Mouse (Mus musculus) heart, postnatal 10 days (tissue): Measurements from ENCODE around the gene Mxd3. TPM values are rescaled to one million over a fixed set of nuclear protein-coding genes. Genes with fewer than 3 reads are reported as not detected.

Experiments
- DNase-seq, 2 experiments: peaks; one replicate each; pipeline ENCODE4 v3.0.0; 2021
- intact Hi-C: fragments of 180-260 bp; cut with DNase I; formaldehyde crosslinking; loops from one replicate; pipeline ENCODE4 v1.15.1; 2025
- total RNA-seq, 2 experiments: library from RNA; stranded (reverse); gene quantifications; 2 replicates each; pipeline ENCODE4 v1.2.3; 2021

Gene Mxd3
- 1 to 10 TPM; 7.0 to 7.3 TPM for total RNA-seq

DNA sequence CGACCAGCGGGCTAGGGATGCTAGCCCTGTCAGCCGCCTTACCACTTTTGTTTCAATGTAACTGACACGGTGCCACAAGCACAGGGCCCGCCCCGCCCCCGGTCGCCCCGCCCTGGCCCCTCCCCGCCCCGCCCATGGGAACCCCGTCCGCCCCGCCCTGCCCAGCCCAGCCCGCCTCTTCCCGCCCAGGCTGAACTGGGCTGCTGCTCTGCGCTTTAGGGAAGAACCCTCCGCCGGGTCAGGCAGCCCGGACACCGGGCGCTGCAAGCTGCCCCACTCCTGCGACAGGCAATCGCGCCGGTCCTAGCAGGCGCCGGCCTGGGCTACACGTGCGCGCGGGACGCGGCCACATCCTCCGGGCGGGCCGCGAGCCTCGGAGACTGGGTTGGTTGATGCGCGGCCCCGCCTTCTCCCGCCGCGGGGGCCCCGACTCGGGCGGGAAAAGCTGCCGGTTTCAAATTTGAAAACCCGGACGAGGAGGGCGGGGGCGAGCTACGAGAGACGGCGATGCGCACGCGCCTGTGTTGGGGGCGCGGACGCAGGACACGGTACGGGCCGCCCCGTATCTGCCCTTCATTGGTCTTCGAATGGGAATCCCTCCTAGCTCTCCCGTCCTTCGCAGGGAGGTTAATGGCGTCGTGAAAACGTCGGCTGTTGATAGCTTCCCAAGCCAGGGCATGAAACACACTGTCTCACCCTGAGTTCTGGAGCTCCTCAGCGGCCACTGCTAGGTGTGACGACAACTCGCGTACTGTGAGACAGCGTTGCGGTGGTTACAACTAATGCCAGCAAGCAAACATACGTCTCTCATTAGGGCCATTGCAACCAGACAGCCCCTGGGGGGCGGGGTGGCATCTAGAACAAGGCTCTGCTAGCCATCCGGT lies at the start of gene Mxd3:
Mxd3 (minus strand) TSS at position 141 of the 884 bp plus-strand sequence.
- peak; percentile 89 to 90 for DNase-seq
- intact Hi-C loops = loop anchor here (2.0 kb wide), 1 partner anchor 31 kb away; no protein-coding TSS in a partner anchor

DNA sequence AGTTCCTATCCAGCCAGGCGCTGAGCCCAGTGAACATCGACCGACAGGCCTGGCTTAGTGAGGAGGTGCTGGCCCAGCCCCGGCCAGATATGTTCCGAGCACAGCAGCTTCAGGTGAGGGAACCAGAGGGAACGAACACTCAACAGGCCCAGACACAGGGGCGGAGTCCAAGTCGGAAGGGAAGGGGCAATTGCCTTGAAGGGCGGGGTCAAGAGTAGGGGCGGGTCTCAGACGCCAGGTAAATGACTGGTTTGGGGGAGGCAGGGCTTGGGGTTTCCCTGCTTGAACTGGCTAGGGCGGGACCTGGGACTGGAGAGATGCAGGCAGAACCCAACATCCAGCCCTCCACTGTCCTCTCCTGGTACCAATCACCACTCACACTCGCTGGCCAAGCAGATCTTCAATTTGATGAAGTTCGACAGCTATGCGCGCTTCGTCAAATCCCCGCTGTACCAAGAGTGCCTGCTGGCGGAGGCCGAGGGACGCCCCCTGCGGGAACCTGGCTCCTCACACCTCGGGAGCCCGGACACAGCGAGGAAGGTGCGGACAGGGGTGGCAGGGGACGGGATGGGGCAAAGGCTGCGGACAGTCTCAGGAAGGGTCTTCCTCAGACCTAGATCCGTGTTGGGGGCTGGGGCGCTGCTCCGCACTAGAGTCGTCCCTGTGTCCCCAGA lies 49.4 kb upstream of the Mxd3 start:
- intact Hi-C loops = no loop called here
- DNase-seq = no peak

DNA sequence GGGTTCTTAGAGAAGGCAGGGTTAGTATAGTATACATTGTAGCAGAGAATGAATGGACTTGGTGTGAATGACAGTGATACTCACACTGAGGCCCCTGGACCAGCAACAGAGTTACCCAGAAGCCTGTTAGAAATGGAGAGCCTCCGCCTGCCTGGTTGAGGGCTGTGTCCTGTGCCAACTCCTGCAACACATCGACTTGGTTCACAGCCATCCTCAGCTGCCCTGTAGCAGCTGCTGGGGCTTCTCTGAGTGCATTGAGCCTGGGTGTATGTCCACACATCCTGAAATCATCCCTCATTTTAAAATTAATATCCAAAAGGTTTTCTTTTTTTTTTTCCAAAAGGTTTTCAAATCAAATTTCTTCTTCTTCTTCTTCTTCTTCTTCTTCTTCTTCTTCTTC lies 46.3 kb upstream of the Mxd3 start:
- no peak for DNase-seq
- intact Hi-C loops = no loop called here

DNA sequence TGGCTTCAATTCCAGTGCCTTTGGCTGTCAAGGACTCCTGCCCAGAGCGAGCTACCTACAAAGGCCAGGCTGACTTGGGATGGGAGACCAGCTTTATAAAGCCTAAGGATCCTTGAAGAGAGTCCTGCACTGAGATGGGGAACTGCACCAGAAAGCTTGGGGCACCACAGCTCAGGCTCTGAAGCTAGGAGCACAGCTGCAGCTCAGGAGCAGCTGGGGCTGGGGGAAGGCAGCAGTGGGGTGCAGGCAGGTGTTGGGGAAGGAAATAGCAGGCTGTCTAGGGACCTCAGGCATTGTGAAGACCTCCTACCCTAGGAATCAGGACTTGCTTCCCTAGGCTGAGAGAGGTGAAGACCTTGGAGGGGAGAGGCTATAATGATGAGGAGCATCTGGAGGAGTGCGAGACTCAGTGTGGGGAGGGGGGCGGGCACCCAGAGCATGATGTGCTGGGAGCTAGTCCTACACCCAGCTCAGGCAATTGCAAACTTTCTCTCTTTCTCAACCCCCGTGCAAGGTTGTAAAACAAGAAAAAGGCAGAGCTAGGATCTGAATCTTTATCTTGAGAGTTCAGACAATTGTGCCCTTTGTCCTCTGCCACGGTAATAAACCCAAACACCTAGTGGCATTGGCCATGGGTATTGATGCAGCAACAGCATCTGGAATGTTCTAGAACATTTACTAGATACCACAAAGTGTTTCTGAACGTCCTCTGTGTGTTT lies 44.7 kb upstream of the Mxd3 start:
- intact Hi-C loops = no loop called here
- DNase-seq = no peak

DNA sequence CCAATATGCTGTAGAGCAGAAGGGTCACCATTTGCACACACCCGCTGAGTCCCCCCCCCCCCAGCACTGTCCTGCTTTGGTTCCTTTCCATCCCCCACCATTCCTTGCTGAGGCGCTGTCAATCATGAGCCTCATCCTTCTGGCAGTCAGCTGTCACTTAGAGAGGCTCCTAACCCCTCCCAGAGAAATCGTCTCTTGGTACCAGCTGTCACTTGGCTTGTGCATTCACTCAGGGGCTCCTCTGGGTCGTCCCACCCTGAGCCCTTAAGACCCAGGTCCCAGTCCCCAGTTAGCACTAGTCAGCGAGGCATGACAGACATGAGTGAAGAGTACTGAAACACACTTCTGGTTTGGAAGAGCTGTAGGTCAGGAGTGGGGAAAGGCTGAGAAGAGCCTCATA lies 42.1 kb upstream of the Mxd3 start:
- intact Hi-C loops = no loop called here
- DNase-seq = no peak

DNA sequence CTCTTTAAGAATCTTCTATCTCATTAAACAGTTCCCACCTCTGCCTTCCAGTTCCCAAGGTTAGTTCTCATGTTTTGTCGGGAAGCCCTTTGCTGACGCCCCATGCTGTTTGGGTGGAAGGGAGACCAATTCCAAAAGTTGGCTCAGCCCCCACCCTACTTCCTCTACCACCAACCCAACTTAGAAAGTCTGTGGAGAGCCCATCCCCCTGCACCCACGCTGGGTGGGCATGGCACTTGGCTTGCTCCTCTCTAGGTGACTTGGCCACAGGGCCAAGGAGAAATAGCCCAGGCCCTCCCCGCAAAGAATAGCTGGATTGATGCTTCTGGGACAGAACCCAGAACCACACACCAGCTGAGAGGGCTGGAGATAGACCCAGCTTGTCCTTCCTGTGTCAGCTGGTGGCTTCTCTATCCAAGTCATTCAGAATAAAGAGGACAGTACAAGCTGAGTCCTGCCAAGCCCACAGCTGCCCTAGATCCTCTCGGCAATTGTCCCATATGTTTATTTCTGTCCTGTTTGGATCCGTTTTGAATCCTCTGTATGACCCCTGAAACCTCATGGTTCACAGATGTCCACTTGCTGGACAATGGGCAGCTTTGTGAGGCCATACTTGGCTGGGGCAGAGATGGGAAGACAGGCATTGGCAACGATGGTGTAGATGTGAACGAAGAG lies 41.5 kb upstream of the Mxd3 start:
- DNase-seq = peak; percentile 50 to 57
- intact Hi-C loops = no loop called here

DNA sequence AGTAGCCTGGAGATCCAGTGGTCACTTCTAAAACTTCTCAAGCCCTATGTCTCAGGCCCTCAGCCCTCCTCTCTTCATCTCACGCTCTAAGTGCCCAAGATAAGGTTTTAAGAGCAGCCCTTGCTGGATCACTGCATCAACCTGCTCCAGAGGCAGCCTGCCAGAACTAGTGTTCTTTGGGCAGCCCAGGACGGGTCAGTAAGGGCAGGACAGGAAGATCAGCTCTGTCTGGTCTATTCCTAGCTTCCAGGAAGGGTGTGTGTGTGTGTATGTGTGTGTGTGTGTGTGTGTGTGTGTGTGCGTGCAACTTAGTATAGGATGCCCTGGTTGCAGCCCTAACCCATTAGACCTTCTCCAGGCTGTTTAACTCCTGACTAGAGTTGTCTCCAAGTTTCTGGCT lies 40.6 kb upstream of the Mxd3 start:
- intact Hi-C loops = no loop called here
- peak in 1 of 2 experiments; percentile 33 for DNase-seq

DNA sequence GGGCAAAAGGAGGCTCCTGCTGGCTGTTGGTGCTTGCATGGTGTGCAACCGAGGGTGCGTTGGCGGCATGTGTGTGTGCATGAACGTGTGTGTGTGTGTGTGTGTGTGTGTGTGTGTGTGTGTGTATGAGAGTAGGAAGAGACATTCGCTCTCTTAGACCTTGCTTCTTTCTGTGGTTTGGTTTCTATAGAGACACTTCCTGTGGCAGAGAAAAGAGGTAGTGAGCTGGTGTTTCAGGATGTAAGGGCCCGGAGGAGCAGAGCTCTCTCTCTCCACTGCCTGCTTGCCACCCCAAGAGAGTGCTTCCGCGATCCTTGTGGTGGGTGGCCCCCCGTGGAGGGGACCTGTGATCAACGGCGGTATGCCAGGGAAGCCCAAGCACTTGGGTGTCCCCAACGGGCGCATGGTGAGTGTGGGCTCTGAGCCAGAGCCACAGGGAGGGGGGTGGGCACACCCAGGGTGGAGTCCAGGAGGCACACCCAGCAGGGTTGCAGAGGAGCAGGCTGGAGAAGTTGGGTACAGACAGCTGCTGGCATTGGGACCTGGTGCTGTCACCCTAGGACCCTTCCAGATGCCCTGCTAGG lies 40.0 kb upstream of the Mxd3 start, which contains the start of gene Rgs14:
Rgs14 (plus strand) TSS at position 202 of the 584 bp plus-strand sequence.
- intact Hi-C loops = no loop called here
- DNase-seq = no peak

DNA sequence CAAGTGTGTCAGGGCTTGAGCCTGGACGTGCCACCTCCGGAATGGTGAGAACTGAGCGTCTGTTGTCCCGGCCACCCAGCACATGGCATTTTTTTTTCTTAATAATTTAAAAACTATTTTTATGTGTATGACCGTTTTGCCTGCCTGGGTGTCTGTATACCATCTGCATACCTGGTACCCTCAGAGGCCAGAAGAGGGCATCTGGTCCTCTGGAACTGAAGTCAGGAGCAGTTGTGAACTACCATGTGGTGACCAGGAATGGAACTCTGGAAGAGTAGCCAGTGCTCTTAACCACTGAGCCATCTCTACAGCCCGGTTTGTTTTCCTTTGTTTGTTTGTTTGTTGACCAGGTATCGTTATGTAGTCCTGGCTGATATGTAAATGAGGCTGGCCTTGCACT lies 38.8 kb upstream of the Mxd3 start:
- no peak for DNase-seq
- intact Hi-C loops = no loop called here

DNA sequence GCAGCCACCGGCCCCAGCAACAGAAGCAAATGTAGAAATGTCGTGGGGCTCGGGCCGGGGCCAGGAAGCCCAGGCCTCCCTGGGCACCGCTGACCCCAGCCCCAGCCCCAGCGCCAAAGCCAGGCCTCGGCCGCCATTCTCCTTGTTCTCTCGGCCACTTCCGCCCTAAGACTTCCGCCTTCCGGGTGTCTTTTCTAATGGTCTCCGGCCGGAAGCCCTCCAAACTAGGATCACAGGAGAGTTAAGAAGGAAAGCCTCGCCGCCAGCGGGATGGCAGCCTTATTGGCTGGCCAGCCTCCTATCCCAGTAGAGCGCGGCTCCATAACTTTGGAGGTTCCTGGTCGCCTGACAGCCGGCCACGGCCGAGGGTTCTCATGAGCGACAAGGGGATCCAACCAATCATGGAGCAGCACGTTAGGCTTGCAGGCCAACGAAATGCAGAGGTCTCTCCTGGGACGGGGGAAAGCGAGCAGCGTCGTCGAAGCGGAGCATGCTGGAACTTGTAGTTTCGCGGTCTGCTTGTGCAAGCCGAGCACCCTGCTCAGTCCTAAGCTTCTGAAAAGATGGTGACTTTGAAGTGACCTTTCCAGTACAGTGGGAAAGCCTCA lies 32.9 kb upstream of the Mxd3 start, which contains the start of gene Lman2:
Lman2 (minus strand) TSS at position 331 of the 608 bp plus-strand sequence.
- intact Hi-C loops = no loop called here
- peak; percentile 98 to 99 for DNase-seq

DNA sequence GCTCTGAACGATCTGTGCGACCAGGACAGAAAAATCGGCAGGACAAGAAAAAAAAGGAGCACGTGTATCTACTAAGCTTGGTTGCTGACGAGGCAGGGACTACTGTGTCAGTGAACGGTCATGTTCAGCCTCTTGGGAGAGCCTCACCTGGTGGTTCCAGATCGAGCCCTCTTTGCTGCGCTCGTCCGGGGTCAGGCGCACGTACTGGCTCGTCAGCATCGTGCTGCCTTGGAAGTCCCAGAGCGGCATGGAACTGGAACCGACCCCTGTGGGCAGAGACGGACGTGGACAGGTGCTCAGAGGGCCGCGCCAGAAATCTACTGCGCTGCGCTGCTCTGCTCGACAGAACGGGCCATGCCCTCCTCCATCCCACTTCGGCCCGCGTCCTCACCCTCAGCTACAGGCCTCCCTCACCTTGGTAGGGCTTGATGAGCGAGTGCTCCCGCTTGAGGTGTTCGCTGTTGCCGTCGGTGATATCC lies 32.4 kb upstream of the Mxd3 start:
- intact Hi-C loops = loop anchor here (2.0 kb wide), 1 partner anchor 33 kb away; the partner anchor contains the start of gene Mxd3
- peak in 1 of 2 experiments; percentile 24 for DNase-seq

DNA sequence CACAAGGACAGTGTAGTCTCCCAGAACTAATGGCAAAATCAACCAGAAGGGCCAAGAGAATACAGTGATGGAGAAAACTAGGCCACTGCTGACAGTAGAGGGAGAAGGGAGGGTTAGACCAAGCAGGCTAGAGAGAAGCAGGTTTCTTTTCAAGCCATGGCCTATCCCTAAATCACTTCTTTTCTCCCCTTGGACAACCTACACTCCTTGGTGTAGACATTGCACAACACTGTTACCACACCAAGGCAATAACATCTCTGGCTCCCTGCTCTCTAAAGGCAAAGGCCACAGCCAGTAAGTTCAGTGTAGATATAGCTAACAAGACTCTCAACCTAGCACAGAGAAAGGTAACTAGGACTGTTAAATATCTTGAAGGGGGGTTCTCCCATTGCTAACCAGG lies 31.5 kb upstream of the Mxd3 start:
- no peak for DNase-seq
- intact Hi-C loops = loop anchor here (2.0 kb wide), 1 partner anchor 32 kb away; the partner anchor contains the start of gene Mxd3

DNA sequence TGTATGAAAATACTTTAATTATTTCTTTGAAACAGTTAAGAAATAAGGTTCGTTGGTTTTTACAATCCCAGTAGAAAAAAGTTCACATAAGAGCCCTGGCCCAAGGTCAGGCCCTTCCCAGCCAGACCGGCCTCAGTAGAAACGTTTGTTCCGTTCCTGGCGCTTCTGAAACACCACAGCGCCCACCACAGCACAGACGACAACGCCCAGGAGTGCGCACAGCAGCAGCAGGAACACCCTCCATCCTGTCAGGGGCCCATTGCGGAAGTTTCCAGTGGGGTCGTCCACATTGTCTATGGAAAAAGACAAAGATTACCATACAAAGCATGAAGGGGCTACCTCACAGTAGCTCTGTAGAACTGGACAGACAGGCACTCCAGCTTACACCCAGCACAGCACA lies 17.1 kb upstream of the Mxd3 start:
- intact Hi-C loops = no loop called here
- no peak for DNase-seq

DNA sequence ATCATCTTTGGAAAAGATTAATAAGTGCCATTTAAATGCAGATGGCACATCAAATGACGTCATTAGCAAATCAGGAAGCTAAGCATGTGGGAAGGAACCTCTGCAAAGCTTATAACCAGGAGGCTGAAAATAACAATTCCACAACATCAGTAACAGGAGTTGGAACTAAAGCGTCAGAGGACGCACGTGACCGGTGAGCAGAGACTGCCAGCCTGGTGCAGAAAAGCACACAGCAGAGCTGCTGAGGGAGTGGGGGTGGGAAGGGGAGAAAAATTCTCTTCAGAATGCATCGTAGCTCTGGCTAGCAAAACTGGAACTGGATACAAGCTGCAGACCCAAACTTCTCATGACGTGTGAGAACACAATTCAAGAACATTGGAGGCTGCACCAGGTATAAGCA lies 14.7 kb upstream of the Mxd3 start:
- no peak for DNase-seq
- intact Hi-C loops = no loop called here

DNA sequence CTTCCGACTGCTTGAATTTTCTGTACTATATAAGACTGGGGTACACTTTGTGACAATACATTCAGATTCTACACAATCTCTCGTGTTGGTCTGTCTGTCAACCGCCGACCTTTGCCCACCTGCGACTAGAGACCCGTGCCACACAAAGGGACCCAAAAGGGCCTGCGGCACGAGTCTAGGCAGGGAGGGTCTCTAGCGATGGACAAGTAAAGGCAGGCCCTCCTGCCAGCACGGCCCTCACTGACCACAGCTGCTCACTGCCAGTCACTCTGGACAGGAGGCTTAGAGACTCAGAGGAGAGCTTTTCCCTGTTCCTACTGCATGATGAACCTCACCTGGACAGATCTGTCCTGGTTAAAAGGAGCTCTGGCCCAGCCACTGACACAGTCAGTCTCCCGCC lies 12.8 kb upstream of the Mxd3 start:
- intact Hi-C loops = no loop called here
- DNase-seq = no peak

DNA sequence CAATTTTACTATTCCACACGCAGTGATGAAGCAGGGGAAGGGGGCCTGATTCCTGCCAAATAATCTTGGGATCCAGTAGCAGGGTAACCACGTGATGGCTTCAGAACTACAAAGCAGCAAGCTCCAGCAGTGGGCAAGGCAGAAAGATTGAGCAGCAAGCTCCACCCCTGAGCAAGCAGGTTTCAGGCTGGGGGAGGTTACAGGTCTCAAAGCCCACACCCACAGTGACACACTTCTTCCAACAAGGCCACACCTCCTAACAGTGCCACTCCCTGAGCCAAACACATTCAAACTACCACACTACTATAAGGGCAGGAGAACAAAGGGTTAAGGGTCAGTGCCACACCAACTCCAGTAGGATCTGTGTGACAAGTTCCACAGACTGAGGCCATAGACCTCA lies 9.6 kb upstream of the Mxd3 start:
- no peak for DNase-seq
- intact Hi-C loops = no loop called here

DNA sequence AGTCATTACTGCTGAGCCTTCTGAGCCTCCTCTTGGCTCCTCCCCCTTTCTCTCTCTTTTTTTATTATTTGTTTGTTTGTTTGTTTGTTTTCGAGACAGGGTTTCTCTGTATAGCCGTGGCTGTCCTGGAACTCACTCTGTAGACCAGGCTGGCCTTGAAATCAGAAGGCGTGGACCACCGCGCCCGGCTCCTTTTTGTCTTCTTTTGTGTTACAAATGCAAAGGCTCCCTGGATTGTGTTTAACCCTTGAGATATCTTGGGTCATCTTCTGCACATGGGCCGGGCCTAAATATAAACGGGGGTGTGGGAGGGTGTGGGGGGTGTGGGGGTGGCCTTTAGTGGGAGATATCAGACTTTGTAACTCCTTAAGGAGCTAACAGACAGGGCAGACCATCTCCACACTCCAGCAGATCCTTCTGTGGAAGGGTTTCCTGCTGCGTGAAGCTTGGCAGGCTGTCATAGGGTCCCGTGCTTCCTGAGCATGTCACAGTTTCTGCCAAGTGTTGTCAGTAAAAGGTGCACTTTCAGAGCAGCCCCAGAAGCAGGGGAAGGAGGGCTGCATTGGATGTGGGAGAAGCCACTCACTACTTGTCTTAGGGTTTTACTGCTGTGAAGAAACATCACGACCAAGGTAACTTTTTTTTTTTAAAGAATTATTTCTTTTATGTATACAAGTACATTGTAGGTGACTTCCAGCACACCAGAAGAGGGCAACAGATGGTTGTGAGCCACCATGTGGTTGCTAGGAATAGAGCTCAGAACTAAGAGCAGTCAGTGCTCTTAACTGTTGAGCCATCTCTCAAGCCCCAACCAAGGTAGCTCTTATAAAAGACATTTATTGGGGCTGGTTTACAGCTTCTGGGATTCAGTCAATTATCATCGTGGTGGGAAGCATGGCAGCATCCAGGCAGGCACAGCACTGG lies 8.8 kb upstream of the Mxd3 start:
- intact Hi-C loops = no loop called here

DNA sequence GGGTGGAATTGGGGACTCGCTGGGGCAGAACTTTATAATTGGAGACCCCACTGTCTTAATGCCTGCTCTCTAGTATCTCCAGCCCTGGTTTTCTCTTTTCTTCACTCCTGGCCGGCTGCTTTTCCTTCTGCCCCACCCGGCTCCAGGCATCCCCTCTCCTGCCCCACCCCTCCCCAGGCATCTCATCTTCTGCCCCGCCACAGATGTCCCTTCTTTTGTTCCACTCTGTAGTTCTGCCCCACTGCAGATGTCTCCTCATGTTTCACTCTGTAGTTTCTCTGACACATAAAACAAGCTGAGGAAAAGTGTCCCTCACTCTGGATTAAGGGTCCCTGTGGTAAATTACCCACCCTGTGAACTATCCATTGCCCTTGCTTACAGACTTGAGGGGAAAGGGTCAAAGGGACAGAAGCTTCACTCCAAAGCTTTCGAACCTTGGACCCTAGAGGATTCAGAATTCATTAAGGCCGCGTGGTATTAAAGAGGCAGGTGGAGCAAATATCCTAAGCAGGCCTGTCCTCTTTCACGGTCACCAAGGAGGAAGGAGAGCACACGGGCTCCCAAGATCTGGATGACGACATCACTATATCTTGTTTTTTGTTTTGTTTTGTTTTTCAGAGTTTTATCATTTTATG lies 7.8 kb upstream of the Mxd3 start:
- DNase-seq = no peak

More for the DNA sequence above, 8.8 kb upstream of the Mxd3 start:
- no peak for DNase-seq

More for the DNA sequence above, 7.8 kb upstream of the Mxd3 start:
- intact Hi-C loops = no loop called here
